Mouse (Mus musculus): ENCODE results near the gene Sult2b1. TPM values are rescaled to one million over a fixed set of nuclear protein-coding genes. Genes with fewer than 3 reads are reported as not detected.

The Sult2b1 gene
- polyA plus RNA-seq, 1 experiment = 19.3 TPM

- Histone ChIP-seq H3K4me1 (ENCODE audit: control insufficient read depth, insufficient read depth, low read length) (peaks cover 26% of the 10 kb centered on the region), H3K4me3 (replicated peaks; ENCODE audit: extremely low read depth, low read depth, low read length) (peak overlapping the region; percentile 94)
- 5% methylated on average over 31 of the region's 31 CpGs for WGBS
- DNase-seq = no peak
- no peak for TF ChIP-seq CTCF (IDR thresholded peaks at IDR 0.05; ENCODE audit: insufficient read depth, low read length)
Observed at GRCm38 (mm10) chr7:45716952-45717917, 67.2 kb downstream of the Sult2b1 start.

- 85% methylated on average over 3 of the region's 3 CpGs for WGBS
- H3K4me3 ChIP-seq (replicated peaks; ENCODE audit: extremely low read depth, low read depth, low read length) = no peak overlapping the region
- peaks cover 26% of the 10 kb centered on the region for H3K4me1 ChIP-seq (ENCODE audit: control insufficient read depth, insufficient read depth, low read length)
- TF ChIP-seq CTCF (IDR thresholded peaks at IDR 0.05; ENCODE audit: insufficient read depth, low read length) (no peak), POLR2A (IDR thresholded peaks at IDR 0.05; ENCODE audit: borderline replicate concordance, extremely low read depth, low read depth, low read length) (no peak)
- DNase-seq = no peak
Observed at GRCm38 (mm10) chr7:45716460-45716857, 68.0 kb downstream of the Sult2b1 start.

GRCm38 (mm10) chr7:45715741-45716459 is 68.6 kb downstream of the Sult2b1 start:
- Histone ChIP-seq H3K4me1 (ENCODE audit: control insufficient read depth, insufficient read depth, low read length) (peaks cover 26% of the 10 kb centered on the region), H3K4me3 (replicated peaks; ENCODE audit: extremely low read depth, low read depth, low read length) (no peak overlapping the region)
- DNase-seq = no peak
- WGBS = 75% methylated on average over 19 of the region's 19 CpGs
- TF ChIP-seq POLR2A (IDR thresholded peaks at IDR 0.05; ENCODE audit: borderline replicate concordance, extremely low read depth, low read depth, low read length) = no peak
- TF ChIP-seq CTCF (IDR thresholded peaks at IDR 0.05; ENCODE audit: insufficient read depth, low read length) = no peak

- peak; percentile 94 for DNase-seq
- Histone ChIP-seq H3K4me1 (ENCODE audit: control insufficient read depth, insufficient read depth, low read length) (peaks cover 26% of the 10 kb centered on the region), H3K4me3 (replicated peaks; ENCODE audit: extremely low read depth, low read depth, low read length) (peak within 1 kb of the TSS; percentile 71)
- WGBS = 6% methylated on average over 34 of the region's 34 CpGs
- TF ChIP-seq CTCF (IDR thresholded peaks at IDR 0.05; ENCODE audit: insufficient read depth, low read length) (no peak), POLR2A (IDR thresholded peaks at IDR 0.05; ENCODE audit: borderline replicate concordance, extremely low read depth, low read depth, low read length) (peak; percentile 61; the same call in 1 of the 2 replicates)
Observed at GRCm38 (mm10) chr7:45715090-45715708, 69.3 kb downstream of the Sult2b1 start, which contains the start of gene Rpl18. TSS of gene Rpl18 (plus strand) at chr7:45715457.

GRCm38 (mm10) chr7:45714630-45715089 is 69.8 kb downstream of the Sult2b1 start:
- Histone ChIP-seq H3K4me1 (ENCODE audit: control insufficient read depth, insufficient read depth, low read length) (peaks cover 24% of the 10 kb centered on the region), H3K4me3 (replicated peaks; ENCODE audit: extremely low read depth, low read depth, low read length) (peak overlapping the region; percentile 71)
- no peak for DNase-seq
- 8% methylated on average over 14 of the region's 14 CpGs for WGBS
- TF ChIP-seq POLR2A (IDR thresholded peaks at IDR 0.05; ENCODE audit: borderline replicate concordance, extremely low read depth, low read depth, low read length) (peak; percentile 34; the same call in 1 of the 2 replicates), CTCF (IDR thresholded peaks at IDR 0.05; ENCODE audit: insufficient read depth, low read length) (no peak)

- WGBS = 74% methylated on average over 6 of the region's 6 CpGs
- DNase-seq = no peak
- H3K4me3 ChIP-seq (replicated peaks; ENCODE audit: extremely low read depth, low read depth, low read length) = peak overlapping the region; percentile 71
Observed at GRCm38 (mm10) chr7:45713881-45714520, 70.5 kb downstream of the Sult2b1 start.

GRCm38 (mm10) chr7:45713396-45713795 is 71.1 kb downstream of the Sult2b1 start:
- Histone ChIP-seq H3K4me1 (ENCODE audit: control insufficient read depth, insufficient read depth, low read length) (peaks cover 23% of the 10 kb centered on the region), H3K4me3 (replicated peaks; ENCODE audit: extremely low read depth, low read depth, low read length) (no peak overlapping the region)
- TF ChIP-seq CTCF (IDR thresholded peaks at IDR 0.05; ENCODE audit: insufficient read depth, low read length) (no peak), POLR2A (IDR thresholded peaks at IDR 0.05; ENCODE audit: borderline replicate concordance, extremely low read depth, low read depth, low read length) (peak; percentile 34; the same call in 1 of the 2 replicates)
- 87% methylated on average over 16 of the region's 16 CpGs for WGBS
- DNase-seq = no peak

More at GRCm38 (mm10) chr7:45713881-45714520, 70.5 kb downstream of the Sult2b1 start:
- H3K4me1 ChIP-seq (ENCODE audit: control insufficient read depth, insufficient read depth, low read length) = peaks cover 24% of the 10 kb centered on the region
- TF ChIP-seq POLR2A (IDR thresholded peaks at IDR 0.05; ENCODE audit: borderline replicate concordance, extremely low read depth, low read depth, low read length) = no peak
- no peak for TF ChIP-seq CTCF (IDR thresholded peaks at IDR 0.05; ENCODE audit: insufficient read depth, low read length)

GRCm38 (mm10) chr7:45712022-45712757 is 72.3 kb downstream of the Sult2b1 start:
- WGBS = 79% methylated on average over 21 of the region's 21 CpGs
- peaks cover 30% of the 10 kb centered on the region for H3K4me1 ChIP-seq (ENCODE audit: control insufficient read depth, insufficient read depth, low read length)

More at GRCm38 (mm10) chr7:45712022-45712757, 72.3 kb downstream of the Sult2b1 start:
- peak; percentile 70 for DNase-seq
- TF ChIP-seq POLR2A (IDR thresholded peaks at IDR 0.05; ENCODE audit: borderline replicate concordance, extremely low read depth, low read depth, low read length) (peak; percentile 62; the same call in 1 of the 2 replicates), CTCF (IDR thresholded peaks at IDR 0.05; ENCODE audit: insufficient read depth, low read length) (no peak)
- H3K4me3 ChIP-seq (replicated peaks; ENCODE audit: extremely low read depth, low read depth, low read length) = no peak overlapping the region
